Mouse (Mus musculus): ENCODE results near the gene Tlcd1.

Tlcd1 gene

GRCm38 (mm10) chr11:78161968-78162367, 14.5 kb upstream of the Tlcd1 start:
- DNase-seq = no peak

GRCm38 (mm10) chr11:78162504-78162903, 14.0 kb upstream of the Tlcd1 start:
- no peak for DNase-seq

GRCm38 (mm10) chr11:78163045-78163444, 13.5 kb upstream of the Tlcd1 start:
- DNase-seq = no peak

- DNase-seq = peak; percentile 76
Observed at GRCm38 (mm10) chr11:78163681-78164603, 12.6 kb upstream of the Tlcd1 start.

- DNase-seq = no peak
Observed at GRCm38 (mm10) chr11:78164604-78164923, 11.9 kb upstream of the Tlcd1 start.

GRCm38 (mm10) chr11:78164924-78165760, 11.4 kb upstream of the Tlcd1 start, which contains the start of gene Traf4:
TSS of gene Traf4 (minus strand) at chr11:78165589.
- DNase-seq = peak; percentile 96

- DNase-seq = no peak
Observed at GRCm38 (mm10) chr11:78165761-78166109, 10.8 kb upstream of the Tlcd1 start.

GRCm38 (mm10) chr11:78166161-78166560, 10.3 kb upstream of the Tlcd1 start:
- no peak for DNase-seq

- DNase-seq = no peak
Observed at GRCm38 (mm10) chr11:78166640-78167039, 9.9 kb upstream of the Tlcd1 start.

GRCm38 (mm10) chr11:78167257-78167959, 9.1 kb upstream of the Tlcd1 start:
- no peak for DNase-seq

GRCm38 (mm10) chr11:78168541-78169468, 7.7 kb upstream of the Tlcd1 start:
- peak; percentile 79 for DNase-seq

GRCm38 (mm10) chr11:78170306-78170705, 6.2 kb upstream of the Tlcd1 start:
- no peak for DNase-seq

- no peak for DNase-seq
Observed at GRCm38 (mm10) chr11:78171328-78171727, 5.2 kb upstream of the Tlcd1 start.

GRCm38 (mm10) chr11:78172034-78172747, 4.3 kb upstream of the Tlcd1 start:
- peak; percentile 45 for DNase-seq

- DNase-seq = no peak
Observed at GRCm38 (mm10) chr11:78172748-78173383, 3.6 kb upstream of the Tlcd1 start.

- DNase-seq = no peak
Observed at GRCm38 (mm10) chr11:78174506-78174905, 2.0 kb upstream of the Tlcd1 start.

- DNase-seq = no peak
Observed at GRCm38 (mm10) chr11:78175771-78176401, 625 bp upstream of the Tlcd1 start.

- DNase-seq = no peak
Observed at GRCm38 (mm10) chr11:78176905-78177331, 407 bp downstream of the Tlcd1 start.

GRCm38 (mm10) chr11:78177437-78177836, 926 bp downstream of the Tlcd1 start:
- DNase-seq = no peak
